Mouse (Mus musculus): ENCODE data around the gene Armcx5.
"Not testable (repeated sequence)": the region's sequence is repeated elsewhere in the genome, so short reads cannot be mapped to it uniquely, and the experiment has no call there.

Gene Armcx5

DNA sequence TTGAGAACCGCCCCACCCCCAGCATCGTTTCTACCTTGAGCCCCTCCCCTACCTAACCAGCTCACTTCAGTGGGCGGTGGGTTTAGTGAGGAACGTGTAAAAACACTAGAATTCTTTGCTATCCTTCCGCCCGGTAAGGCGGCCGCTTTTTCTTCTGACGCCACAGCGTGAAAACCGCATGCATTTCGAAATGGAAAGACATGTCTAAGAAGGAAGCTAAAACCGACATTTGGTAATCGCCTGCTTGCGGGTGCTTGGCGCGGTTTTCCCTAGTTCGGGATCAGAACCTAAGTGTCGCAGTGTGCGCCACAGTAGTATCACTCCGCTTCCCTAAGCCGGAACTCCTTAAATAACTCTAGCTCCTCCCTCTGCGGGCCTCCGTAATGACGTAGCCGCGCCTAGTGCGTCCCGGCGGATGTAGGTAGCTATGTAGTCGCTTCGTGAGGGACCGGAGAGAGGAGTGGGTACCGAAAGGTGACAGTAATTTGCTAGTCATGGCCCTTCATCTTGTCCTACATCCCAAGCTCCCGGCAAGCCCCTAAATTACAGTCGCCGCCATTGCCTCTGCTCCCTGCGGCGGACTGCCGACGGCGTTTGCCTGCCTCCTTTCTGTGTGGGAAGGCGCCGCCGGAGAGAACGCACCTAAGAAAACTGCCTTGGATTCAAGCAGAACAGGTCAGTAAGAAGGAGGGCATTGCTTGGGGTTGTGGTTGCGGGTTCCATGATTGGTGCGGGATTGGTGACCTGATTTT lies at the start of gene Armcx5, which contains the start of gene Gprasp1:
Gene Armcx5 (plus strand): TSS at position 430 of the 752 bp plus-strand sequence.
Gene Gprasp1 (plus strand): TSS at position 430 of the 752 bp plus-strand sequence.
- peak; percentile 90 to 91 for DNase-seq

DNA sequence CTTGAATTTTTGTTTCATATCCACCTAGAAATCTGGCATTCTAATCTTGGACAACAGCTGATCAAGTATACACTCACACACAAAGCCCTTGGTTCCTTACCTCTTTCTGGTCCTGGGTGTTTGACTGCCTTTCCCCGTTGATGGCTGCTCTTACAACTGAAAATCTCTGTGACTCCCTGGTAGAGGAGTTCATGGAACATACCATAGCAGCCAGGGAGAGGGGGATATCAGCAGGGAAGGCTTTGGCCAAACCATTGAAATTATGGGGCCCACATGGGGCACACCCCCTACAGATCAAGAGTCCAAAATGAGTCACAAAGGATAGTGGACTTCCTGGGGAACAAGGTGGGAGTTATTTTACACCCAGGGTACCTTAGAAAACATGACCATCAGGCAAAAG lies 48.9 kb upstream of the Armcx5 start, which contains the start of gene Tcp11x2:
Gene Tcp11x2 (minus strand): TSS at position 158 of the 400 bp plus-strand sequence.
- DNase-seq: no peak

DNA sequence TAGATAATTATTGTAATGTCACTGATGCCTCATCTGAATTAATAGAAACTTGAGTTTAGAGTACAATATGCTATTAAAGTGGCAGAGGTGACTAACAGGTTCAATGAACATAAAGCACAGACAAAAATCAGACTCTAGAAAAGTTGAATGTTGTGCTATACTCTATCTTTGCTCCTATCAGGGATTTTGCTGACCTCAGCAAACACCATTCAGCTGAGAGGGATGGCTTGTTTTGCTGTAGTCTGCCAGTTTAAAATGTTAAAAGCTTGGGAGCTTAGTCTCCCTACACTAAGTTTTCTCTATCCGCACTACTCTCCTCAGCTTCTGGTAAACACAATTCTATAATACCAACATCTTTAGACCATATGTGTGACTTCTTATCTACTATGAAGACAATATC lies 39.4 kb upstream of the Armcx5 start:
- DNase-seq: no peak

DNA sequence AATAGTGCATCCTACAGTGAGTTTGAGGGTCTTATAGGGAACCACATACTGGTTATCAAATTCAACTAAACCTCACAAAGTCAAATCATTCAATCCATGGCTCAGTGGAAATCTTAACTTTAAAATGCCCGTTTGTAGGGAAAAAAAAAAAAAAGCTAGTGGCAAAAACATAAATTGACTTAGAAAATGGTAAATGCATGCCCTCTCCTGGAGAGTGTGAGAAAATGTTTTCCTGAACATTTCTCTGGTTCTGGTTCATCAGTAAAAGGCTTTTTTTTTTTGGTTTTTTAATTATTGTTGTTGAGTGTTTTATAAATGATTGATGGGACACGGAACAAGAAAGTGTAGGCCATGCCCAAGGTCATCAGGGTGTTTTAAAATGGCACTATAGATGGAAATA lies 38.2 kb upstream of the Armcx5 start:
- DNase-seq: no peak

DNA sequence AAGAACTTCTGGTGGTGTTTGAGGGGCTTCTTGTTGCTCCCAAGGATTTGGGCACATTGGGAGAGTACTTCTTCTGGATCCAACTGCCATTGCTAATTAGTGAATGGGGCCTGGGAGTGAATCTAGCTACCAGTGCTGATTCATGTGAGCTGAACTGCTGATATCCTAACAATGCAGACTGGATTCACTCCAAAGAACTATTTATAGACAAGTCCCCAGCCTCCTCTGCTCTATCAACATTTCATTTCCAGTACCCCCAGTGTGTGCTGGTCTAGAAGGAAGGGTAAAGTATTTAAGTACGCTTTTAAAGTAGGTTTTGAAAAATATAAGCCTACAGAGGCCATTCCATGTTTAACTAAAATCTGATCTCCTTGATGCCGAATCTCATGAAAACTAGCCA lies 29.7 kb upstream of the Armcx5 start:
- no peak for DNase-seq

DNA sequence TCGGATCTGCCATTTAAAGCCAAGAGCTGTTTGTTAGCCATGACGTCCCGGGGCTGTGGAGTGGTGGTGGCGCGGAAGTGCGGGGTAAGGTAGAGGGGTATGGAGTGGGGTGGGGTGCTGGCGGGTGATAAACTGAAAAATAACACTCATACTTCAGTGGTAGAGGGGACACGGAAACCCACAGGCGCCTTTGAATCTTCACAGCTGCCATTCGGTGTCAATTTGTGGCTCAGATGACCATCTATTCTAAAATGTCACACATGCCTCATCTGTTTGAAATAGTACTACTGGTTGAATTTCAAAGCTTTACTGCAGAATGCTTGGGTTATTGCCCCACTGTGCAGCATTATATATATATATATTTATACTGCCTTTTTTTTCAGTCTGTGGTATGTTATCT lies 17.4 kb upstream of the Armcx5 start, which contains the start of gene Tmsb15a:
Gene Tmsb15a (minus strand): TSS at position 101 of the 400 bp plus-strand sequence.
- DNase-seq: no peak

DNA sequence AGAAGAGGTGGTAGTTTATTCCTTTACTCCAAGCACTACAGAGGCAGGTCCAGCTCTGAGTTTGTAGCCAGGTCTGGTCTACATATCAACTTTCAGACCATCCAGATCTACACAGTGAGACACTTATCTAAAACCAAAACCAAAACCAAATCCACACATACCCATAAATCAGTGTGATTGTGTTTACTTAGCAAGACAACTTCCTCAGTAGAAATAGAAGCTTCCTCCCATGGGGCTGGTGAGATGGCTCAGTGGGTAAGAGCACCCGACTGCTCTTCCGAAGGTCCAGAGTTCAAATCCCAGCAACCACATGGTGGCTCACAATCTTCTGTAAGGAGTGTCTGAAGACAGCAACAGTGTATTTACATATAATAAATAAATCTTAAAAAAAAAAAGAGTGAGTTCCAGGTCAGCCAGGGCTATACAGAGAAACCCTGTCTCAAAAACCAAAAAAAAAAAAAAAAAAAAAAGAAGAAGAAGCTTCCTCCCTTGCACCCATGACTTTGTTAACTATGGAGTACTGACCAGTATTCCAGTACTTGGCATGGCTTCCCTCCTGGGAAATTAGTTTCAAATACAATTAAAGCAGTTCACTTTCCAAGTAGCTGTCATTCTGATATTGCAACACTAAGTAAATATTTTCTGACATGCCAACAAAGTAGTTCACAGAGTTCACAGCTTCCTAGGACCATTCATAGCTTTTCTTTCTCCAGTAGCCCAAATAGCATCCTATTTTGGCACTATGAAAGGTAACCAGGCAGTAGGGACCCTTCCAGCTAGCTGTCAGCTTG lies 3.6 kb upstream of the Armcx5 start:
- DNase-seq: no peak

DNA sequence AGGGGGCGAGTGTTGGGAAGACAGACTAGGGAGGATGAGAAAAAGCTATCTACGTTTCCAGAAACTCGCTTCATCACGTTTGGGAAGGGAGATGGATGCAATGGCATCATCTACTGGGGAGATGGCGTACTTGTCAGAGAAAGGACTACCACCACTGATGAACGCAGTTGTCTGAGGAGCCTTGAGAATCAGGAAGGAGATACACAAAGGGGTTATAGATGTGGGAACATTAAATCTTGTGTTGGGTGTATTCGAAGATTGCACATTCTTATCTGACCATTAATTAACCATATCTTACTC lies 473 bp downstream of the Armcx5 start:
- no peak for DNase-seq

DNA sequence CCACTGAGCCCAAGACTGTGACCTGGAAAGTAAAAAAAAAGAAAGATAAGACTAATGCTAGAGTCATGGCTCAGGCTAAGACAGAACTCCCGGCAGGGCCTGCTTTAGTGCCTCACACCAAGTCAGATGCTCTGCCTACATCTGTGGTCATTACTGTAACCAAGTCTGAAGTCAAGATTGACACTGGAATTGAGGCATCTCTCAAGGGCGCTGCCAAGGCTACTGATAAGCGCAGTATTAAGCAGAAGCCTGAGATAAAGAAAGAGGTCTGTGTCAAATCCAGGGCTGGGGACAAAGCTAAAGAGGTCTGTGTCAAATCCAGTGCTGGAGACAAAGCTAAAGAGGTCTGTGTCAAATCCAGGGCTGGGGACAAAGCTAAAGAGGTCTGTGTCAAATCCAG lies 2.8 kb downstream of the Armcx5 start:
- DNase-seq: not testable (repeated sequence)

DNA sequence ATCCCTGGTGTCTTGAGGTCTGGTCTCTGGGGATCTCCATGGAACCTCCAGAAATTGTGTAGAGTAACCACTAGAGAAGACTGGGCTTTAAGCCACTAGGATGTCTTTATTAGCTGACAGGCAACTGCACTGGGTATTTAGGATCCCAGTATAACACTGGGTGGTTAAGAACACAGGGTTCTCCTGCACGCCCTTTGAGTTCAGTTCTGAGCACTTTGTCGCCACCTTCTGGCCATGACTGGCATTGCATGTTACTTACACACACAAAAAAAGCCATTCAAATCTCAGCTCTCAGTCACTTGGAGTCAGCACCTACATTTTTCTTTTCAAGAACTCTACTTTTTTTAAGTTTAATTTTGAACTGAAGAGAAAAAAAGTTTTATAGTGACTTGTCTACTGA lies 10.3 kb downstream of the Armcx5 start:
- DNase-seq: peak; percentile 73 to 84

DNA sequence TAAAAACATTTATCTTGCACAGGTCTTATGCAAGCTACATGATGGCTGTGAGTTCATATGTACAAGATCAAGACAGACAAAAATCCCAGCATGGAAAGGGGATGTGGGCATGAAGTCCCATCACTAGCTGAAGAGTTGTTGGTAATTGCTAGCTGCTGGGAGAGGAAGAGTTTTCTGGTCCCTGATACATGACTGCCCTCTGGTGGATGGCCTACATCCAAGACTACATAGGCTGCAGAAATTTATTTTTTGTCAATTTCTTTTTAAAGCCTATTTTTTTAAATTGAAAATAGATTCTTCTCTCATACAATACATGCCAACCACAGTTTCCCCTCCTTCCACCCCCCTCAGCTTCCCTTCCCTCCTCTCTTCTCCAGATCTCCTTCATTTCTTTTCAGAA lies 19.2 kb downstream of the Armcx5 start:
- peak; percentile 8 to 31 for DNase-seq

DNA sequence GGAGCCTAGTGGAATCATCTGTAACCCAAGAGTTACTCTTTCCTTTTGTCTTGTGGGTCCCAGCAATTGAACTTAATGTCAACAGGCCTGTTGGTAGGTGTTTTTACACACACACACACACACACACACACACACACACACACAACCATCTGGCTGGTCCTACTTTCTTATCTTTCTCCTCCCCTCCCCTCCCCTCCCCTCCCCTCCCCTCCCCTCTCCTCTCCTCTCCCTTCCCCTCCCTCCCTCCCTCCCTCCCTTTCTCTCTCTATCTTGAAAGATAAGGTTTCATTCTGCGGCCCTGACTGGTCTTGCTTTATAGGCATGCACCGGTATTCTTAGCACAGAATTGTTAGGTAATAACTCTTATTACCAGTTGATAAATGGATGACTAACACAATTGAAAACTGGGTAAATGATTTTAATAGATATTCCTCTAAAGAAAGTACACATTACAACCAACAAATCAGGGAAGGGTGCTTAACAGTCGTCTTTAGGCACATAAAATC lies 25.6 kb downstream of the Armcx5 start:
- no peak for DNase-seq

DNA sequence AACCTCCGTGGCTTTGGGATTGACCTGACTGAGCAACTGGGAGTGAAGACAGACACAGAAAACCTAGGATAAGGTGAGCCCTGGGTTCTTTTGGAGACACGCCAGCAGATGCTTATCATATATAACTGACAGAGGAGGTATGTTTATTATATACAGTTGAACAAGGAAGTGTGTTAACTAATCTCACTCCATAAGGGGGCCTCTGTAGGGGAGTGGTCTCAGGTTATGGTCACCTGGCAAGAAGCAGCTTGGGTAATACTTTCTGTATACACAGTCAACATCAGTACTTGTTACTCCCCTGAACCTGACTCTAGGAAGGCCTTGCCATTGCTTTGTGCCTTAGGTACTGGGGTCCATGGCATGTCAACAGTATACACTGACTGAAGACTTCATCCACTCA lies 26.0 kb downstream of the Armcx5 start:
- DNase-seq: no peak

DNA sequence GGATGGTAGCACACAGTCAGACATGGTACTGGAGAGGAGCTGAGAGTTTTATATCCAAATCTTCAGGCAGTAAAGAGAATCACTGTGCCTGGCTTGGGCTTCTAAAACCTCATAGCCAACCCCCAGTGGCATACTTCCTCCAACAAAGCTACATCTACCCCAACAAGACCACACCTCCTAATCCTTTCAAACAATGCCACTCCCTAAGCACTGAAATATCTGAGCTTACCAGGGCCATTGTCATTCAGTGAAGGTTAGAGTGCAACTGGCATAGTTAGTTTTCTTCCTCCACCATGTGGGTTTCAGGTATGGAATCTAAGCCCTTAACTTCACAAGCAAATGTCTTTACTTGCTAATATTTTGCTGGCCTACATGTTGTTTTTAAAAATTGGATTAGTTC lies 49.0 kb downstream of the Armcx5 start:
- no peak for DNase-seq

DNA sequence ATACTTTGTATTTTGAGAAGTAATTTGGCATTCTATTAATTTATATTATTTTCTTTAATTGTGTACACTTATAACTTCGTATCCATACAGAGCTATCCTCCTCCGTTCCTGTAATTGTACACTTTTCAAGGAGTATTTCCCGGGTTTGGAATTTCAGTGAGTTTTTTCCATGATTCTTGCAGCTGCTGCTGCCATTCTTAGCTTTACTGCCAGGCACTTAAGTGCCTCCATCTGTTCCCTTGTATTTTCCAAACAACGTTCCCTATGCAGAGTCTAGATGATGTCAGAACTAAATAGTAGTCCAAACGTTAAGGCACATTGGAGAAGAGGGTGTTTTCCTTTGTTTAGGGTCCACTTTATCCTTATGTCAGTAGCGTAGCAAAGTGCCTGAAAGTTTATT lies 49.8 kb downstream of the Armcx5 start:
- DNase-seq: no peak

DNA sequence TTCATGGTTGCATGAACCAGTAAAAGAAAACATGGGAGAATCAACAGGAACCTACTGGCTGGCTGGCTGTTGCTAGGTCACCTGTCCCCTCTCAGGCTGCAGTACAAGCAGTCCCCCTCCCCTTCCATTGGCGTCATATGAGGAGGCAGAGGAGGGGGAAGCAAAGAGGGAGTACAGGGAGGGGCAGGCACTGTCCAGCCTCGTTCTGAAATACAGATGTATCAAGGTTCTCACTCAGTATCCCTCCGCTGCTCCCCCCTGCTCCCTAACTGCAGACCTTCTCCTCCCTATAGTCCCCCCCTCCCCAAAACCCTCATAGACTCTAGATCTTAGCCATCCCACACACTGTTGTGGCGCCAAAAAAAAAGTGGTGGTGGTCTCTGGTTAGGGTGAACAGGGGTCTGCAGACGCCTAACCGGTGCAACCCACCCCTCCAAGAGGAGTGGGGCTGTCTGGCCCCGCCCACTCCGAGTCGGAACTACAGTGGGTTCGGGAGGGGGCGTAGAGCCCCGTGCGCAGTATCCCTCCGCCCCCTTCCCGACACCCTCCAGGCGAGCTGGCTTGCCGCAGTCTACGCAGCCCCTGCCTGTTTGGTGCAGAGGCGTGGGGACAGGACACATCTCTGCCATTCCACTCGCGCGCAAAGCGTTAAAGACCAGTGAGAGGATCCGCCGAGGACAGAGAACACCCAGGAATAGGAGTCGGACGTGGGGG lies 53.2 kb downstream of the Armcx5 start:
- DNase-seq: peak; percentile 50 to 55

DNA sequence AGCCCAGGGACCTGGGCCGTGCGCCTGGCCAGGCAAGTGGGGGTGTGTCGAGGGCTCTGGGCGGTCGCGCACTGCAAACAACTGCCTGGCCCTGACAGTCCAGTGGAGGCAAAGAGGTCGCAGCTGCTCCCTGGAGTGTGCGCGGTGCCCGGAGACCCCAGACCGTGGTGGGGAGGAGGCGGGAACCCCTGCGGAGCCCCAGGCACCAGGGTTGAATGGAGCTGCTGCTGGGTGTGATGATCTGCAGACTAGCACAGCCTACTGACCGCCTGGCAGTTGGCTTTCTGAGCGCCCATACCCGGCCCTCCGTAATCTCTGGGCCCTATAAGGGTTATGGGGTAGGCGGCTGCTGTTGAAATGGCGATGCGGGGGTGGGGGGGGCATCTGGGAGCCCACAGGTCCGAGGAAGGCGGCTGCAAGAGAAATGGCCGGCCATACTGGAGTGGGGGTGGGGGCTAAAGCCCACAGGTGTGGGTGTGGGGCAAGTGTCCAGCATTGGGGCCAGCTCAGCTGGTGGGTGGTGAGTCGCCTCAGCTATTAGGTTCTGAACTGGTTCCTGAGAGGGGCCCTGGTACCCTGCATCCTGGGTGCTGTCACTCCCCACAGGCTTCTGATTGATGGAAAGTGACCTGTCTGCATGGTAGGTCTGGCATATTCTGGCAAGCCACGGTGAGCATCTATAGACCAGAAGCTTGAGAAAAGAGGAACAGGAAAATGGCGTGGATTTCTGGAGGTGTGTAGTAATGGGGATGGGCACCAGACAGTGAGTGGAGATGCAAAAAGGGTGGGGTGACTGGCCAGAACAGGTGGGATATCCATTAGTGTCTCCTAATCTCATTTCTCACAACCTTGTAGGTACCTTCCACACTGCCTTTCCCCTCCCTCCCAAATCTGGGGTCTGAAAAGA lies 54.0 kb downstream of the Armcx5 start:
- DNase-seq: peak; percentile 29
